Mouse (Mus musculus): ENCODE data around the gene Slpi.
A peak's percentile ranks its signal among the peaks of the same experiment; 100 is the strongest.
"Not testable (repeated sequence)": the region's sequence is repeated elsewhere in the genome, so short reads cannot be mapped to it uniquely, and the experiment has no call there.

The Slpi gene

DNA sequence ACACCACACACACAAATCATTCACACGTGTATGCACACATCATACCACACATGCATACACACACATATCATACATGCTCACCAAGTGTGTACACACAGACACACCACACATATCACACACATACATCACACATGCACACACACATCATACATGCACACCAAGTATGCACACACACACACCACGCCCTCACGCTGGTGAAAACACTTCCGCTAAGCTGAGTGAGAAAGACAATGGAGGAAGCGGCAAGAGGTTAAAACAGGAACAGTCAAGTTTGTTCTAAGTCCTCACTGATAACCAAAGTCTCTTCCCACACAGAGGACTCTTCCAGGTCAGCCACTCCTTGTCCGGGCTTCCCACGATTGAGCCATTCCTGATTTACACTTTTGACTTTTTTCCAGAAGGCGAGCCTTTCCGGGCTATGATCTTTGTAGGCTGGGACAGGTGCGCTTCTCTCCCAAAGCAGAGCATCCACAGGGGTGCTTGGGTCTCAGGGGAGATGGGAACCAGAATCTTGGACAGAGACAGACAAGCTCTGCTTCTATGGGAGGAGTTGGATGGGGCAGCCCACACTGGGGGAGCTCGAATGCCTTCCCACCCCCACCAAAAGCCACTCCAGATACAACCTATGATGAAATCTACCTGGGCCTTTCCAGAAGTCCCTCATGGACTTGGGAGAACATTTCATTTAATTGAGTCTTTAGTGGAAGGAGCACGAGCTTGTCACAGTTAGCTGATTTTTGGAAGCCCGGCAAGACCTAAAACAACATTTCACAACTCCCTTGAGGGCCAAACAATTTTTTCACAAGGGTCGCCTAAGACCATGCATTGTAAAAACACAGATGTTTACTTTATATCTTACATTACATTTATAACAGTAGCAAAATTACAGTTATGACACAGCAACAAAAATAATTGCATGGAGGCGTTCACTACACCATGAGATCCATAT is 11.1 kb downstream of the Slpi start:
- no peak for DNase-seq (ENCODE audit: low read depth)

DNA sequence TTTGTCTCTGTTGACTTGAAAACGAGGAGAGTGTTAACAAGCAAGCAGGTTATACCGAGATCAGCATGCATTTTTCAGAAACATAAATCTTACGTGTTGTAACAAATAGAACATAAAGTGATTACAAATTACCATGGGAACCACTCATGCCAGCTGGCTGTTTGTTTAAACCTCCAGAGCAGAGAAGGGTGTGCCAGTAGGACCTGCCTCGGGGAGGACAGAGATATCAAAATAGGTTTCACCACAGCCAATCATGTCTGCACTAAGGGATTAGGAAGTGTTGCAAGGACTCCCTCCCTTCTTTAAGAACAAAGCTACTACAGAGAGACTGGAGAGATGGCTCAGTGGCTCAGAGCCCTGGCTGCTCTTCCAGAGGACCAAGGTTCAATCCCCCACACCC is 15.7 kb downstream of the Slpi start:
- DNase-seq (ENCODE audit: low read depth), result no peak

DNA sequence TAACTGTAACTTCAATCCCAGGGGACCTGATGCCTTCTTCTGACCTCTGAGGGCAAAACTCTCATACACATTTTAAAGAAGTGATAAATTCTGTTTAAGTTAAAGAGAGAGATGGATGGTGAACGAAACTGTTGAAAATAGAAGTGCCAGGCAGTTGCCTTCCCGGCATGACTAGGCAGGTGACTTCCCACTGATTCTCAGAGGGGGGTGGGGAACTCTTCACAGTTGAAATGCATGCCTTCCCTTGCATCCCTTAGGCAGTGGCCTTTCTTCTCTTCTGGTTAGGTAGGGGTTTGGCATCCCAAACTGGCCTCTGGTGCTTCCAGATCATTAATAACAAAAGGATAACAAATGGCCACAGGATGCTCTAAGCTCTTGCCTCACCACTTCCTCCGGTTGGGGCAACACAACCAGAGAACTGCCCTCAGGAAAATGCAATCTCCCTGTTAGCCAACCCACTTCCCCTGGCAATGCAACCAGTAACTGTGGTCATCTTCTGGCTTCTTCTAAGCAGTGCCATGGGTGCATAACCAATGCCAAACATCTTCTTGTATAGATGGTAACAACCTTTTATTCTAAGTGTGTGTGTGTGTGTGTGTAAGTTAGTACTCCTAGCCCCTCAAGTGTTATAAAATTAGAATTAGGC is 16.4 kb downstream of the Slpi start:
- no peak for DNase-seq (ENCODE audit: low read depth)

DNA sequence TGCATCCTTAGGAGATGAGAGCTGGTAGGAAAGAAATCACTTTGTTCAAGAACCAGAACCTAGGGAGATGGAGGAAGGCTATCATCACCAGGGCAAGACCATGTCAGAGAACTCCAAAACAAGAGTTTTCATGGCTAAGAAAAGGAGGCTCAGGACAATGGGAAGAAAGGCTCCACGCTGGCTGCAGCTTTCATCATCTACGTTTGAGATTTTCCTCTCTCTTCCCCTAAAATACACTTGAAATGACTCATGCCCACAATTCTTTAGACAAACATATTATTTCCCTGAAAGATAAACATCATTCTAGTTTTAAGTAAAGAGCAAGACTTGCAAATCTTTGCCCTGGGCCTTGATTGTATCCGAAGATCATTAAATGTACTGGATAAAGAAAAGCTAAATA is 17.5 kb downstream of the Slpi start:
- no peak for DNase-seq (ENCODE audit: low read depth)

DNA sequence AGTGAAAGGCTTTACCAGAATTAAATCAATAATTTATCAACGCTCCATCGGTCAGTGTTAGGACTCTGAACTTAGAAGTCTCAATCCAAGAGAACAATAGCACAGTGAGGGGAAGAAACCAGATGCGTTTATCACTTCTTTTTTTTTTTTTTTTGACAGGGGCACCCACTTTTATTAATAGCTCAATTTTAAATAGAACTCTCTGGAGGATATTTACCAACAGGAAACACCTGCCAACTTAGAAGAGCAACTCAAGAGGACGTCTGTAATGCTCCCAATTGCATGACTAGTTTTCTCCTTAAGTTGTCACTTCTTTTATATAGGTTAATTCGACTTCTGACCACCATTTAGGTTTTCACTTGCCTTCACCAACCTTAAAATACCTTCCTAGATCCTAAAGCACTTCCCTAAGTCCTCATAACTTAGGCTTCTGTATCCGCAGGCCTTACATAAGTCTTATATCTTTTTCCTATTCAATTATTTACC is 20.2 kb downstream of the Slpi start:
- no peak for DNase-seq (ENCODE audit: low read depth)

DNA sequence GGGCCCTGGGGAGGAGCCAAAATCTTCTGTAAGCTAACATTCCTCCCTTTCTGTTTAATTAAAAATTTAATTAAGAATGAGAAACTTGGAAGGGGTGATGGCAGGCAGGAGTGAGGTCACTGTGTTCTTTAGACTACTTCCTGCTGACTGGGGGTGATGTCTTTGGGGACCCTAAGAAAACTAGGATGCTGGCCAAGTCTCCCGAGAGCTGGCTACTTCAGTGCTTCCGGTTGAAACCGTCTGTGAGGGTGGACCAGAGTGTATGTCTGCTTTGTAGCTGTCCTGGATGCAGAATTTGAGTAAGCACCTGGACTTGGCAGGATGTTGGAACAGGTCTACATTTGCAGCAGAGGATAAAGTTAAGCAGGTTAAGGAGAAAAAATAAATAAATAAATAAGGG is 21.9 kb downstream of the Slpi start:
- no peak for DNase-seq (ENCODE audit: low read depth)

DNA sequence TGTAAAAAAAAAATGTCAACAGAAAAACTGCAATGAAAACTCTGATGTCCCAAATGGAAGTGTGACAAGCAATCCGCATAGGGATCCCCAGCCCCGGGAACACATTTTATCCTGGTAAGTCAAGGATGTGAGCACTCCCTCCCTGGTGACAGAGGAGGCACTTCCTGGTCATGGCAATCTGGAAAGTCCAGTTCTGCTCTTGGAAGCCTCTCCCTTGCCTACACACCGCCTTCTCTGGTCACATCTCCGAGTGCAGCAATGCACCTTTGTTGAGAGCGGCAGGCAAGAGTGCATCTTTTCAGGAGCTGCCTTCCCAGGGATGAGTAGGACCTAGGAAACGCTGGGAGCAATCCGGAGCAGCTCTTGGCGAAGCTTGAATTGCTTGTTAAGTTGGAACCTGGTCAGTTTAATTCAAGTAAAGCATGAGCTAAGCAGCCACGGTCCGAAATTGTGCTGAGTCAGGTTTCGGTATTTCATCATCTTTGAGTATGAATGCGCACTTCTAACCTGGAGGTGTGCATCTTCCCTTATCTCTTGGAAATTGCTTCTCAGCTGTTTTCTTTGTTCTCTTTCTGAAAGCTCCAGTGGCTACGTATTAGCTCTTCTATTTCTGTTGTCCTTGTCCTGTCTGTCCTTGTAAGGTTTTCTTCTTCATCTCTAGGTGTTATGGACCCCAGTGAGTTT is 27.8 kb downstream of the Slpi start:
- DNase-seq (ENCODE audit: low read depth), result no peak

DNA sequence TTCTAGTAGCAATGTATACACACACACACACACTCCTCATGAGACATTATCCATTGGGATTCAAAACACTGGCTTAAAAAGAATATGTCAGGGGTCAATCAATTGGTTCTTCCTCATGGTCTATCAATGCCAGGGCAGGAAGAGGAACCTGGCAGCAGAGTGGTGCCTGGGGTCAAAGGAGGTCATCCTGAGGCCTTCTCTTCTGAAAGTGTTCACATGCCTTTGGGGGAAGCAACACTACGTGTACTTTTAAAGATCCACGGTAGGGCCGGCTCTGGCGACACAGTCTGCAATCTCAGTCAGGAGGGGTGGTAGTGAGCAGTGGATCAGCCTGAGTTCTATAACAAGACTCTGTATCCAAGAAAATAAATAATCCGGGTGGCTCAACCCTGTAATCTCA is 29.2 kb downstream of the Slpi start:
- DNase-seq (ENCODE audit: low read depth), result no peak

DNA sequence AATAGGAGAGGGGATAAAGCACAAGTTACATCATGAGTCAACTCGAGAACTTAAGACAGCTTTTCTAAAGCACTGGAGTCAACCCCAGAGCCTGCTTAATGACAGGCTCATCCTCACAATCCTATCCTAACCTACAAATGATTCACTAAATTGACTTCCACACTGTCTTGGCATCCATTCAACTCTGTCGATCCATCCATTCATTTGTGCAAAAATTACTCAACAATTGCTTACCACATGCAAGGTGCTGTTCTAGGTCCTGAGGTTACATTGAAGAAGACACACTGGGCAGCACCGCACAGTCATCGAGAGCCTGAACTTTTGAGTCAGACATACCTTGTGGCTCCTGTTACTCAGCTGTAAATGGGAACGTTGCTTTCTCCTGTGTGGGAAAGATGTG is 29.9 kb downstream of the Slpi start:
- DNase-seq (ENCODE audit: low read depth), result no peak

DNA sequence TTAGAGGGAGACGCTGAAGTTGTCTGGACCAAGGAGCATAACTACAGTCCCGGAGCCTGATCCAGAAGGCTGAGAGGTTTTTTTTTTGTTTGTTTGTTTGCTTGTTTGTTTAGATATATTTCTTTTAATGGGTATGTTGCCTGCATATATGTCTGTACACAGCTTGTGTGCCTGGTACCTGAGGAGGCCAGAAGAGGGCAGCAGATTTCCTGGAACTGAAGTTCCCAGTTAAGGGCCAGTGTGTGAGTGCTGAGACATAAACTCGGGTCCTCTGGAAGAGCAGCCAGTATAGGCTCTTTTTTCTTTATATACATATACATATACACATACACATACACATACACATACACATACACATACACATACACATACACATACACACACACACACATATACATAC is 30.5 kb downstream of the Slpi start:
- DNase-seq (ENCODE audit: low read depth), result no peak

DNA sequence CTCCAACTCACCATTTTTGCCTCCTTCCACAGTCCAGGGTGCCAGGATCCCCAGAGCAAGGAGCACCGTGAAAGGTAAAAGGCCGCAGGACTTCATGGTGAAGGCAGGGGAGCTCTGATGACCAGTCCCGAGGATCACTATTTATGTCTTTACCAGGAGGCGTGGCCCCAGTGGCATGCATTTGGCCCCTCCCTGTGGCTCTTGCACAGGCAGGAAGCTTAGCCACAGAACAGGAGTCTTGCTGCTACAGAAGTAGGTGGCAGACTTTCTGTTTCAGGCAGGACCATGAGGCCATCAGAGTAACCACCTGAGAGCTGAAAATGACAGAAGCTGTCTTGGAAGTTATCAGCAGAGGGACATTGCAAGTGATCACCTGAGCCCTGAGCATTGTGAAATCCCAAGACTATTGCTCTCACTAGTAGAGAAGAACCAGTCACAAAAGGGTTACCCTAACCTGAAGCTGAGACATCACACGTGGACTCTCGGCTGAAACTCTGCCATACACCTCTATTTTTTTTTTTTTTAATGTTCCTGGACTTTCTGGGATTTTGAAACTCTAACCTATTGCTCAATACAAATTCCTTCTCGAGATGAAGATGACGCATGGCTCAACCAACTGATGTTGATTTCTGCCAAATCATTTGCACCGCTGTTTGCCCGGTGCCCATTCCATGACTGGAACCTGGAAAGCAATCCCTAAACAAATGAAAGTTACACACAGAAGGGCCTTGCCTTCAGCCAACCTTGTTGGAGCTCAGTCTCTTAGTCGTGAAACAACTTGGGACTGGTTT is 32.5 kb downstream of the Slpi start:
- DNase-seq (ENCODE audit: low read depth), result peak; percentile 47

DNA sequence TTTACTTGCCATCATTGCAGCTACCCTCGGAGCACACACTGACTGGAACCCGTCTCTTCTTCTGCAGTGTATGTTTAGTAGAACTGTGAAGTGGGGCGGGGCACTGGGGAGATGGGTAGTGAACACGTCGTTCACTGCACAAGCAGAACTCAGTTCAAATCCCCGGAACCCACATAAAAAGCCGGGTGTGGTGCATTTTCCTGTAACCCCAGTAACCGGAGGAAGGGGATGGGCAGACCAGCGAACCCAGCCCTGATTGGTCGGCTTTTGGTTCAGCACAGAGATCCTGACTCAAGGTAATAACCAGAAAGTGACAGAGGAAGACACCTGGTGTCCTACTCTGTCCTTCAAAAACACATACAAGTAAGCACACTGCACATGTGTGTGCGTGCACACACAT is 35.5 kb downstream of the Slpi start:
- DNase-seq (ENCODE audit: low read depth), result no peak

DNA sequence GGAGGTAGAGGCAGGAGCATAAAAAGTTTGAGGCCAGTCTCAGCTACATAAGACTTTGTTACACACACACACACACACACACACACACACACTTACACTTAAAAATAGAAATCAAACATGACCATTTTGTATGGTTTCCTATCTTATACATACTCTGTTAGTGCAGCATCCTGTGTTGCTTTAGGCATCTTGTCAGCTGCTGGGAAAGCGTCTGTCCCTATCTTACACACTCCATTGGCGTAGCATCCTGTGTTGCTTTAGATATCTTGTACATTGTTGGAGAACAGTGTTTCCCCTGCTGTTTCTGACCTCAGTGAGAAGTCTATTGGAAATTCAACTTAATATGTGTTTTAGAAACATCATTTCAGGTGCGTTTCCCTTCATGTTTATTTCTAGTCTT is 36.2 kb downstream of the Slpi start:
- DNase-seq (ENCODE audit: low read depth), result no peak

DNA sequence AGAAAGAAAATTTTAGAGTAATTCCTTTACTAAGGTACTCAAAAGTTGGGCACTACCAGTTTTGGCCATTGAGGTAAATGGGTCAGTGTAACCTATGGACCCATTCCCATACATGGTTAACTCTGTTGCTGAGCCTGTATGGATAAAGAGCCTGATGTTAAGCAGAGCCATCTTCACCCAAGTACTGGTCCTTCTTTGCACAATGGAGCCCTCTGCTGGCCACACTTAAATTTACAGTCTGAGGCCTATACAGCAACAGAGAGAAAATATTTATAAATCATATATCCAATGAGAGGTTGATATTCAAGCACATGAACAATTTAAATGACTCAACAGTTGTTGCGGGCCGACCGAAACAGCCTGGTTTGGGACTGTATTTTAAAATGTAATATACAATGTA is 39.9 kb downstream of the Slpi start:
- DNase-seq (ENCODE audit: low read depth), result peak; percentile 56

DNA sequence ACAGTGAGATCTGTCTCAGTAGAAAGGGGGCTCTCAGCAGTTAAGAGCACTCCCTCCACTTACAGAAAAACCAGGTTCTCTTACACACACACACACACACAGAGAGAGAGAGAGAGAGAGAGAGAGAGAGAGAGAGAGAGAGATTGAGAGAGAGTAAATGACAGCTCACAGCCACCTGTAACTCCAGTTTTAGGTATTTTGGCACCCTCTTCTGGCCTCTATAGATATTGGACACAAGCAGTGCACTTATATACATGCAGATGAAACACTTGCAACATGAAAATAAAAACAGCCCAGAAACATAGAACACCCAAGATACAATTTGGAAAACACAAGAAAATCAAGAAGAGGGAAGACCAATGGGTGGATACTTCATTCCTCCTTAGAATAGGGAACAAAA is 41.2 kb downstream of the Slpi start:
- DNase-seq (ENCODE audit: low read depth), result not testable (repeated sequence)

DNA sequence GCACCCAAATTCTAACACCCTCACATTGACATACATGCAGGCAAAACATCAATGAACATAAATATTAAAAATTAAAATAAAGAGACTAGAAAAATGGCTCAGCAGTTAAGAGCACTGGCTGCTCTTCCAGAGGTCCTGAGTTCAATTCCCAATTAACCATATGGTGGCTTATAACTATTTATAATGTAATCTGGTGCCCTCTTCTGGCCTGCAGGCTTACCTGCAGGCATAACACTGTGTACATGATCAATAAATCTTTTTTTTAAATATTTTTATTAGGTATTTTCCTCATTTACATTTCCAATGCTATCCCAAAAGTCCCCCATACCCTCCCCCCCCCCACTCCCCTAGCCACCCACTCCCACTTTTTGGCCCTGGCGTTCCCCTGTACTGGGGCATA is 45.2 kb downstream of the Slpi start:
- not testable (repeated sequence) for DNase-seq (ENCODE audit: low read depth)

DNA sequence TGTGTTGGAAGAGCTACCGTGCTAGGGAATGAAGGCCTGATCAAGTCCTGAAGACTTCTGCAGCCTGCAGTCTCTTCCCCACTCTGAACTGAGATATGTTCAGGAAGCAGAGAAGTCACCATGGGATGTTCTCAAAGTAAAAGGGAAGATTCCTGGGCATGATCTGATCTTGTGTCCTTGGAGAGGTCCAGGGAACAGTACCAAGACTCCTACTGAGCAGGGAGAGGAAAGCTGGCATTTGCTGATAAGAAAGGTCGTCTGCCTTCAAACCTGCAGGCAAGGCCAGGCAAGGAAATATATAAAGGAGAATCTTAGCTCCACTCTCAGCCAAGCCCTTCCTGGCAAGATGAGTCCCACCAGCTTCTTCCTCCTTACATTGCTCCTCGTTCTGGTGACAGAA is 56.5 kb downstream of the Slpi start, which contains the start of gene Svs5:
TSS of gene Svs5 (plus strand) at position 301 of the 400 bp plus-strand sequence.
- DNase-seq (ENCODE audit: low read depth), result not testable (repeated sequence)

DNA sequence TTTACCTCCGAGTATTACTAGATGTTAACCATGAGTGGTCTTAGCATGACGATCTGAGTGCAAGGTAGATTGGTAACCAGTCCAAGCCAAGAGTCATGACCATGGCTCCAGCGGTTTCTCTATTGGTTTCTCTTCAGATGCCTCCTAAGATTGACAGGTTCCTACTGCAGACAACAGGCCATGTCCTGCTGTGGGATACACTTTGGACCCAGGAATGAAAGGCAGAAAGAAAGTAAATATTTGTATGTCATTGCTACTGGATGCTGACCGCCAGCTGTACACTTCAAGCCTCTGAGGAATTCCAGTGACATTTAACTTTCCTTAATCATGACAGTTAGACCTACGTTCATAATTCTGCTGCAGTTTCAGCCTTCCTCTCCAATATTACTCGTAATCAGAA is 67.9 kb downstream of the Slpi start:
- DNase-seq (ENCODE audit: low read depth), result no peak

DNA sequence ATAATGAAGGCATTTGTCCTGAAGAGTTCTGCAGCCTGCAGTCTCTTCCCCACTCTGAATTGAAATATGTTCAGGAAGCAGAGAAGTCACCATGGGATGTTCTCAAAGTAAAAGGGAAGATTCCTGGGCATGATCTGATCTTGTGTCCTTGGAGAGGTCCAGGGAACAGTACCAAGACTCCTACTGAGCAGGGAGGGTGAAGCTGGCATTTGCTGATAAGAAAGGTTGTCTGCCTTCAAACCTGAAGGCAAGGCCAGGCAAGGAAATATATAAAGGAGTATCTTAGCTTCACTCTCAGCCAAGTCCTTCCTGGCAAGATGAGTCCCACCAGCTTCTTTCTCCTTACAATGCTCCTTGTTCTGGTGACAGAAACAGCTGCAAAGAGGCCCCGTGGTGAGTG is 72.4 kb downstream of the Slpi start, which contains the start of gene Svs6:
TSS of gene Svs6 (plus strand) at position 301 of the 400 bp plus-strand sequence.
- DNase-seq (ENCODE audit: low read depth), result not testable (repeated sequence)

DNA sequence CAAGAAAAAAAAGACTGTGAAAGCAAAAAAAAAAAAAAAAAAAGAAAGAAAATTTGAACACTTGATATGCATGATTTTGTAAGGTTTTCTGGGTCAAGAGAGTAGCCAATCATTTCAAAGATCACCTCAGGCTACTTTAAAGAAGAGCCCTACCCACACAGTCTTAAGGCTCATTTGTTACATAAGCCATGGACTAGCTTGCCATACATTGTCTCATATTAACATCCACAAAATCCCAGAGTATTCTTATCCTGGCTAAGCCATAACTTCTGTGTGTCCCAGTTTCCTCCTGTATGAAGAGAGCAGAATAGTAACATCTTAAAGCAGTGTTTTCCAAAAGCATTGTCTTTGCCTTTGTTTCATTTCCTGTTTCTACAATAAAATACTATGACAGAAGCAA is 73.4 kb downstream of the Slpi start:
- DNase-seq (ENCODE audit: low read depth), result not testable (repeated sequence)

DNA sequence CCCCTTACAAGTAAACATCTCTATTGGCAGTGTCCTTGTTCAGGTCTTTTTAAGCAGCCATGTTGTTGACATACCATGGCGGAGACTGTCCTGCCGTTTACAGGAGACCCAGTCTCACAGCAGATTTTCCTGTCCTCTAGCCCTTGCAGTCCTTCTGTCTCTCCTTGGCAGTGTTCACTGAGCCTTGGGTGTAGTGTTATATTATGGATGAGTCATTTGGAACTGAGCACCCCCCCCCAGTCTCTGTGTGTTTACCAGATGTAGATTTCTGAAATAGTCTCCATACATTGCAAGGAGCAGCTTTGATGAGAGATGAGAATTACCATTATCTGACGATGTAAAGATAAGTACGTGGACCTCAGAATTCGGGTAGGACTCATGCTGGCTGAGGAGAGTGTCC is 76.3 kb downstream of the Slpi start:
- no peak for DNase-seq (ENCODE audit: low read depth)
